ENCODE assay signal across 16 mouse cellular contexts in the genomic region with DNA sequence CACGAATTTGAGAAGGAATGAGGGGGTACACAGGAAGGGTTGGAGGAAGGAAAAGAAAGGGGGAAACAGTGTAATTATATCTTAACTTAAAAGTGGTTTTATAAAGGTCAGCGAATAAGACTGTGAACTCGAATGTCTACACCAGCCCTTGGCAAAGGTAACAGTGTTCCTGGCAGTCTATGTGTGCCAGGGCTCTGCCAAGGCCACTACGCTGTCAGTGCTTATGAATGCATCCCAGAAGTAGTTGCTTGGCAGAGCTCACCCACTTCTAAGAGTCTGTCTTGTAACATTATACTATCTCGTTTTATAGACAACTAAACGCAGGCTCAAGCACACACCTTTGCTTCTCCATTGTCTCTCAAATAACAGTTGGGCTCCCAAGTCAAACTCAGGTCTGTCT. TPM values are rescaled to one million over a fixed set of nuclear protein-coding genes. Genes with fewer than 3 reads are reported as not detected.
DNase-seq lines count a peak whose midpoint lies in the region; ATAC-seq and TF ChIP-seq lines count a peak whose summit lies in the region.
"Had no signal": no experiment of that assay in that cellular context is flagged by ENCODE, and none has a peak within 500 bp of the region (broad histone marks: within the 10 kb centered on the region; RNA-seq: fewer than 3 reads in every experiment).

No protein-coding gene starts in this region.

- intact Hi-C loops in gastrocnemius, adult 2 months (cut with DNase I), result no loop called here

- no peak for TF ChIP-seq CTCF in gastrocnemius, adult 2 months (IDR thresholded peaks at IDR 0.05)

- peak; percentile 64 for DNase-seq in gastrocnemius, adult 2 months
- no peak for DNase-seq in gastrocnemius, postnatal 4 days (ENCODE audit: low spot score in 2 of 2)
- peak; percentile 12 for DNase-seq in adipocyte (ENCODE audit: low spot score)
- DNase-seq in adrenal gland, adult 8-10 months, result peak; percentile 74
- DNase-seq in adrenal gland, postnatal 36 days, result peak; percentile 67 to 68
- no peak for DNase-seq in midbrain, embryonic 11.5 days (ENCODE audit: low spot score, missing footprints)
- DNase-seq: cerebellum, adult 11 months; cerebellum, adult 9-10 months; heart, postnatal 36 days; kidney, adult 2 months had no signal

- H3K4me1 ChIP-seq in kidney, embryonic 16.5 days (ENCODE audit: insufficient read depth, low read length), result no peaks in the 10 kb centered on the region
- H3K4me1 ChIP-seq in midbrain, embryonic 11.5 days (ENCODE audit: control insufficient read depth, insufficient read depth, low read length), result no peaks in the 10 kb centered on the region
- H3K4me1 ChIP-seq: embryonic facial prominence, embryonic 12.5 days; forebrain, embryonic 15.5 days; hindbrain, embryonic 15.5 days had no signal

- ATAC-seq in kidney, embryonic 16.5 days (ENCODE audit: low FRiP score, low TSS enrichment), result no peak
- no peak for ATAC-seq in midbrain, embryonic 11.5 days (ENCODE audit: low FRiP score)
- ATAC-seq: forebrain, embryonic 15.5 days; intestine, embryonic 16.5 days had no signal

- H3K36me3 ChIP-seq in kidney, embryonic 16.5 days (ENCODE audit: insufficient read depth, low read length), result peaks cover 7% of the 10 kb centered on the region
- no peaks in the 10 kb centered on the region for H3K36me3 ChIP-seq in midbrain, embryonic 11.5 days (ENCODE audit: control insufficient read depth, insufficient read depth, low read length)
- H3K36me3 ChIP-seq: hindbrain, embryonic 15.5 days had no signal

- H3K9ac ChIP-seq in kidney, embryonic 16.5 days (replicated peaks; ENCODE audit: low read length), result no peak overlapping the region
- no peak overlapping the region for H3K9ac ChIP-seq in midbrain, embryonic 11.5 days (ENCODE audit: low read length)
- H3K9ac ChIP-seq: embryonic facial prominence, embryonic 12.5 days; forebrain, embryonic 15.5 days; heart, embryonic 13.5 days; hindbrain, embryonic 15.5 days had no signal

- H3K4me2 ChIP-seq in kidney, embryonic 16.5 days (replicated peaks; ENCODE audit: low read depth, low read length), result no peak overlapping the region
- H3K4me2 ChIP-seq in midbrain, embryonic 11.5 days, result no peak overlapping the region
- H3K4me2 ChIP-seq: embryonic facial prominence, embryonic 12.5 days; forebrain, embryonic 15.5 days; heart, embryonic 13.5 days; hindbrain, embryonic 15.5 days had no signal

- H3K27ac ChIP-seq in gastrocnemius, adult 2 months, result peak overlapping the region; percentile 17; the same call in 1 of the 2 replicates
- H3K27ac ChIP-seq in kidney, embryonic 16.5 days (ENCODE audit: low read length), result no peak overlapping the region
- H3K27ac ChIP-seq in midbrain, embryonic 11.5 days (ENCODE audit: low read depth, low read length), result no peak overlapping the region
- H3K27ac ChIP-seq: embryonic facial prominence, embryonic 12.5 days; forebrain, embryonic 15.5 days; heart, embryonic 13.5 days; hindbrain, embryonic 15.5 days had no signal

- 76% methylated on average over 6 of the region's 6 CpGs for WGBS in kidney, embryonic 16.5 days
- WGBS in midbrain, embryonic 11.5 days, result 89% methylated on average over 6 of the region's 6 CpGs

- H3K9me3 ChIP-seq in kidney, embryonic 16.5 days (ENCODE audit: low read length), result no peaks in the 10 kb centered on the region
- no peaks in the 10 kb centered on the region for H3K9me3 ChIP-seq in midbrain, embryonic 11.5 days (ENCODE audit: control insufficient read depth, low read length)
- H3K9me3 ChIP-seq: embryonic facial prominence, embryonic 12.5 days; forebrain, embryonic 15.5 days; heart, embryonic 13.5 days; hindbrain, embryonic 15.5 days had no signal

- H3K27me3 ChIP-seq in kidney, embryonic 16.5 days (ENCODE audit: insufficient read depth, low read length), result no peaks in the 10 kb centered on the region
- no peaks in the 10 kb centered on the region for H3K27me3 ChIP-seq in midbrain, embryonic 11.5 days (ENCODE audit: control insufficient read depth, insufficient read depth, low read length)
- H3K27me3 ChIP-seq: embryonic facial prominence, embryonic 12.5 days; forebrain, embryonic 15.5 days; heart, embryonic 13.5 days; hindbrain, embryonic 15.5 days had no signal

- H3K4me3 ChIP-seq in gastrocnemius, adult 2 months, result no peak overlapping the region
- no peak overlapping the region for H3K4me3 ChIP-seq in kidney, embryonic 16.5 days (ENCODE audit: low read length)
- no peak overlapping the region for H3K4me3 ChIP-seq in midbrain, embryonic 11.5 days (ENCODE audit: low read depth, low read length)
- H3K4me3 ChIP-seq: embryonic facial prominence, embryonic 12.5 days; forebrain, embryonic 15.5 days; heart, embryonic 13.5 days; hindbrain, embryonic 15.5 days had no signal

RNA-seq across cellular contexts. Expression of a gene that starts 29.6 kb away (rescaled TPM):
- 1 to 10 TPM; 4.9 to 5.4 TPM for total RNA-seq in gastrocnemius, adult 2 months (2021)
- total RNA-seq in gastrocnemius, postnatal 4 days (2021), result 10 to 100 TPM; 10.2 to 10.8 TPM
- 10 to 100 TPM; 23.9 to 32.4 (median 24.1) TPM for total RNA-seq in adrenal gland, adult 8-10 months (2022)
- 10 to 100 TPM; 19.8 to 25.7 TPM for total RNA-seq in adrenal gland, postnatal 36 days (2021)
- 22.7 and 24.0 TPM in 2 replicates for polyA plus RNA-seq in kidney, embryonic 16.5 days (2015; fragmentation: Nextera tagmentation; extraction: Ambion mirVana)
- 28.6 and 29.5 TPM in 2 replicates for polyA plus RNA-seq in midbrain, embryonic 11.5 days (2014; fragmentation: Nextera tagmentation; extraction: Ambion mirVana)

RNA-seq across cellular contexts. Expression of a gene that starts 53.5 kb away (rescaled TPM):
- total RNA-seq in gastrocnemius, adult 2 months (2021), result 10 to 100 TPM; 14.1 to 15.8 TPM
- total RNA-seq in gastrocnemius, postnatal 4 days (2021), result 10 to 100 TPM; 13.7 to 18.0 TPM
- 10 to 100 TPM; 18.5 to 42.6 (median 34.1) TPM for total RNA-seq in adrenal gland, adult 8-10 months (2022)
- 10 to 100 TPM; 36.6 to 44.1 TPM for total RNA-seq in adrenal gland, postnatal 36 days (2021)
- 54.1 and 55.3 TPM in 2 replicates for polyA plus RNA-seq in kidney, embryonic 16.5 days (2015; fragmentation: Nextera tagmentation; extraction: Ambion mirVana)
- 64.3 and 69.2 TPM in 2 replicates for polyA plus RNA-seq in midbrain, embryonic 11.5 days (2014; fragmentation: Nextera tagmentation; extraction: Ambion mirVana)

Comparison
In these comparisons a context has a peak if more than half of its experiments do, and no peak if none do; other contexts are left out.
1. DNase-seq: peak in gastrocnemius, adult 2 months (single experiment), adipocyte (single experiment), adrenal gland, adult 8-10 months (single experiment) and adrenal gland, postnatal 36 days (2 of 2); none in gastrocnemius, postnatal 4 days (0 of 2) and midbrain, embryonic 11.5 days (single experiment).